Mouse (Mus musculus) testis, adult 2 months (tissue): ENCODE results near the gene Socs2. TPM values are rescaled to one million over a fixed set of nuclear protein-coding genes. Genes with fewer than 3 reads are reported as not detected.

Experiments
- H3K27ac ChIP-seq: fragments of 200-500 bp; 2 replicates; pipeline ENCODE4 v1.5.1; 2012; ENCODE audit warnings: low read depth, low read length; ENCODE audit not compliant: control insufficient read depth, insufficient read depth
- H3K27me3 ChIP-seq: fragments of 200-500 bp; 2 replicates; pipeline ENCODE4 v1.6.1; 2012; ENCODE audit warnings: mild to moderate bottlenecking, low read length, moderate library complexity; ENCODE audit not compliant: control insufficient read depth, insufficient read depth
- H3K36me3 ChIP-seq: fragments of 200-500 bp; 2 replicates; pipeline ENCODE4 v1.6.1; 2012; ENCODE audit warnings: mild to moderate bottlenecking, low read length; ENCODE audit not compliant: control insufficient read depth, insufficient read depth
- H3K4me1 ChIP-seq: fragments of 200-500 bp; 2 replicates; pipeline ENCODE4 v1.6.1; 2012; ENCODE audit warnings: low read length; ENCODE audit not compliant: control insufficient read depth, insufficient read depth
- H3K4me3 ChIP-seq: fragments of 200-500 bp; 2 replicates; pipeline ENCODE4 v1.5.1; 2012; ENCODE audit warnings: low read depth, mild to moderate bottlenecking, low read length, moderate library complexity, mixed read lengths; ENCODE audit not compliant: control insufficient read depth
- CTCF ChIP-seq: fragments of 200-500 bp; IDR thresholded peaks from 2 replicates; pipeline ENCODE4 v1.5.1; 2012; ENCODE audit warnings: low read depth, mild to moderate bottlenecking, inconsistent platforms, low read length, moderate library complexity; ENCODE audit not compliant: control insufficient read depth, insufficient read depth, insufficient replicate concordance
- POLR2A ChIP-seq: fragments of 200-500 bp; IDR thresholded peaks from 2 replicates; pipeline ENCODE4 v1.6.1; 2012; ENCODE audit warnings: low read depth, mild to moderate bottlenecking, inconsistent platforms, low read length, moderate library complexity; ENCODE audit not compliant: control insufficient read depth
- polyA plus RNA-seq: library from polyadenylated mRNA; depleted of rRNA; stranded (reverse); fragments of >200 nt; gene quantifications from 2 replicates; pipeline ENCODE4 v1.2.3, GENCODE M21; 2012

The Socs2 gene
- polyA plus RNA-seq, 1 experiment, result 4.3 TPM

- Histone ChIP-seq H3K27ac (no peak overlapping the region), H3K4me1 (no peaks in the 10 kb centered on the region; the same call in 1 of the 2 replicates), H3K4me3 (no peak overlapping the region), H3K36me3 (no peaks in the 10 kb centered on the region), H3K27me3 (no peaks in the 10 kb centered on the region)
- TF ChIP-seq CTCF, result no peak
- TF ChIP-seq POLR2A, result no peak
Measured at GRCm38 (mm10) chr10:95373340-95373739, 43.6 kb downstream of the Socs2 start.

- no peaks in the 10 kb centered on the region for H3K27me3 ChIP-seq
- H3K36me3 ChIP-seq, result no peaks in the 10 kb centered on the region
- TF ChIP-seq CTCF (no peak), POLR2A (no peak)
- H3K27ac ChIP-seq, result no peak overlapping the region
- H3K4me3 ChIP-seq, result no peak overlapping the region
- no peaks in the 10 kb centered on the region; the same call in none of the 2 replicates for H3K4me1 ChIP-seq
Measured at GRCm38 (mm10) chr10:95371942-95372341, 45.0 kb downstream of the Socs2 start.

DNA sequence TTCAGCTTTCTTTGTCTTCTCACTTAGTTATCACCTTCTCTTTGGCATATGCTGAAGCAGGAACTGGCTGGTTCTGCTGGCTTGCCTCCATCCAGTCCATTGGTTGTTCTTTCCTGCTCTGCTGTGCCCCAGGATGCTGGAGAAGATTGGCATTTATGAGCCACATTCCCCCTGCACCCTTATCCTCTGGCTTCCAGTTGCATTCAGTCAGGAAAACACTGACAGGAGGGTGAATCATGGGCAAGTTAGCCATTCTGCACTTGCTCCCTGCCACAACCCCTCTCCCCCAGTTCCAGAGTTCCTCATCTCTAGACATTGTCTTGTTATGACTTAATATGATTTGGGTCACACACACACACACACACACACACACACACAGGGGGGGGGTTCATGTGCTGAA is 47.8 kb downstream of the Socs2 start:
- Histone ChIP-seq H3K27ac (no peak overlapping the region), H3K4me1 (no peaks in the 10 kb centered on the region; the same call in none of the 2 replicates), H3K4me3 (no peak overlapping the region), H3K27me3 (no peaks in the 10 kb centered on the region), H3K36me3 (no peaks in the 10 kb centered on the region)
- no peak for TF ChIP-seq CTCF
- TF ChIP-seq POLR2A, result no peak

- TF ChIP-seq CTCF, result no peak
- no peak for TF ChIP-seq POLR2A
- no peak overlapping the region for H3K4me3 ChIP-seq
- no peaks in the 10 kb centered on the region for H3K36me3 ChIP-seq
- no peak overlapping the region for H3K27ac ChIP-seq
- H3K27me3 ChIP-seq, result no peaks in the 10 kb centered on the region
- H3K4me1 ChIP-seq, result no peaks in the 10 kb centered on the region; the same call in none of the 2 replicates
Measured at GRCm38 (mm10) chr10:95368151-95368550, 48.8 kb downstream of the Socs2 start.

GRCm38 (mm10) chr10:95367661-95368089 is 49.3 kb downstream of the Socs2 start:
- no peaks in the 10 kb centered on the region for H3K36me3 ChIP-seq
- H3K4me1 ChIP-seq, result no peaks in the 10 kb centered on the region; the same call in none of the 2 replicates
- no peak overlapping the region for H3K27ac ChIP-seq
- no peak overlapping the region for H3K4me3 ChIP-seq
- no peak for TF ChIP-seq CTCF
- no peak for TF ChIP-seq POLR2A
- H3K27me3 ChIP-seq, result no peaks in the 10 kb centered on the region

GRCm38 (mm10) chr10:95367241-95367640 is 49.7 kb downstream of the Socs2 start:
- H3K4me1 ChIP-seq, result no peaks in the 10 kb centered on the region; the same call in none of the 2 replicates
- no peak overlapping the region for H3K4me3 ChIP-seq
- no peak overlapping the region for H3K27ac ChIP-seq
- TF ChIP-seq CTCF (no peak), POLR2A (no peak)
- H3K36me3 ChIP-seq, result no peaks in the 10 kb centered on the region
- H3K27me3 ChIP-seq, result no peaks in the 10 kb centered on the region

GRCm38 (mm10) chr10:95362326-95362725 is 54.7 kb downstream of the Socs2 start:
- Histone ChIP-seq H3K27ac (no peak overlapping the region), H3K4me3 (no peak overlapping the region), H3K27me3 (no peaks in the 10 kb centered on the region), H3K4me1 (no peaks in the 10 kb centered on the region), H3K36me3 (no peaks in the 10 kb centered on the region)
- TF ChIP-seq POLR2A, result no peak
- no peak for TF ChIP-seq CTCF

- no peak overlapping the region for H3K4me3 ChIP-seq
- no peak overlapping the region for H3K27ac ChIP-seq
Measured at GRCm38 (mm10) chr10:95361260-95361841, 55.6 kb downstream of the Socs2 start.

More at GRCm38 (mm10) chr10:95361260-95361841, 55.6 kb downstream of the Socs2 start:
- TF ChIP-seq CTCF (no peak), POLR2A (no peak)
- Histone ChIP-seq H3K36me3 (no peaks in the 10 kb centered on the region), H3K4me1 (no peaks in the 10 kb centered on the region), H3K27me3 (no peaks in the 10 kb centered on the region)
